Mouse (Mus musculus): ENCODE data around the gene Trim67. TPM values are rescaled to one million over a fixed set of nuclear protein-coding genes. Genes with fewer than 3 reads are reported as not detected.
A peak's percentile ranks its signal among the peaks of the same experiment; 100 is the strongest.

Trim67 gene
- total RNA-seq, 1 experiment from 2014 or later, result 5.4 TPM

- peak; percentile 70 for DNase-seq
These were observed 1.5 kb downstream of the Trim67 start for GRCm38 (mm10) chr8:124794486-124794780.

GRCm38 (mm10) chr8:124795781-124796488 lies 3.0 kb downstream of the Trim67 start:
- DNase-seq, result no peak

GRCm38 (mm10) chr8:124800542-124800941 lies 7.7 kb downstream of the Trim67 start:
- DNase-seq, result no peak

GRCm38 (mm10) chr8:124803824-124804702 lies 11.2 kb downstream of the Trim67 start:
- DNase-seq, result no peak

GRCm38 (mm10) chr8:124805990-124806389 lies 13.1 kb downstream of the Trim67 start:
- DNase-seq, result no peak

GRCm38 (mm10) chr8:124809419-124809818 lies 16.5 kb downstream of the Trim67 start:
- no peak for DNase-seq

- peak; percentile 43 for DNase-seq
These were observed 17.2 kb downstream of the Trim67 start for GRCm38 (mm10) chr8:124810056-124810610.

GRCm38 (mm10) chr8:124810689-124811394 lies 17.9 kb downstream of the Trim67 start:
- DNase-seq, result no peak

GRCm38 (mm10) chr8:124813326-124813725 lies 20.4 kb downstream of the Trim67 start:
- no peak for DNase-seq

GRCm38 (mm10) chr8:124815870-124816269 lies 23.0 kb downstream of the Trim67 start:
- peak; percentile 25 for DNase-seq

- DNase-seq, result no peak
These were observed 24.0 kb downstream of the Trim67 start for GRCm38 (mm10) chr8:124816866-124817265.

- no peak for DNase-seq
These were observed 24.5 kb downstream of the Trim67 start for GRCm38 (mm10) chr8:124817361-124817760.

- DNase-seq, result no peak
These were observed 26.8 kb downstream of the Trim67 start for GRCm38 (mm10) chr8:124819612-124820115.

- peak; percentile 69 for DNase-seq
These were observed 27.2 kb downstream of the Trim67 start for GRCm38 (mm10) chr8:124820125-124820524.

GRCm38 (mm10) chr8:124823497-124823896 lies 30.6 kb downstream of the Trim67 start:
- DNase-seq, result no peak

GRCm38 (mm10) chr8:124826658-124827057 lies 33.8 kb downstream of the Trim67 start:
- peak; percentile 84 for DNase-seq

GRCm38 (mm10) chr8:124827387-124827786 lies 34.5 kb downstream of the Trim67 start:
- peak; percentile 80 for DNase-seq

GRCm38 (mm10) chr8:124828561-124829240 lies 35.8 kb downstream of the Trim67 start:
- no peak for DNase-seq

- no peak for DNase-seq
These were observed 37.2 kb downstream of the Trim67 start for GRCm38 (mm10) chr8:124830050-124830449.

- DNase-seq, result peak; percentile 62
These were observed 38.6 kb downstream of the Trim67 start for GRCm38 (mm10) chr8:124831531-124831930.

GRCm38 (mm10) chr8:124831941-124832340 lies 39.0 kb downstream of the Trim67 start:
- DNase-seq, result no peak

Measured in adrenal gland, postnatal 14 days (tissue).